Mouse (Mus musculus): ENCODE results near the gene Gm49711.
"Not testable (repeated sequence)": the region's sequence is repeated elsewhere in the genome, so short reads cannot be mapped to it uniquely, and the experiment has no call there.

- not testable (repeated sequence) for TF ChIP-seq CTCF (IDR thresholded peaks at IDR 0.05; ENCODE audit: borderline replicate concordance, extremely low read depth, insufficient read depth, insufficient read length); POLR2A (IDR thresholded peaks at IDR 0.05; ENCODE audit: borderline replicate concordance, extremely low read depth, insufficient read depth, insufficient read length, poor library complexity, severe bottlenecking)
Measured at GRCm38 (mm10) chr16:92210316-92210715, 152.2 kb downstream of the Gm49711 start.

Measured in brain, embryonic 14.5 days (tissue).